Comparison of ENCODE assay signal across 8 mouse cellular contexts in genomic region chr7:19118028-19118771, GRCm38 (mm10). TPM values are rescaled to one million over a fixed set of nuclear protein-coding genes. Genes with fewer than 3 reads are reported as not detected.
DNase-seq lines count a peak whose midpoint lies in the region; ATAC-seq and TF ChIP-seq lines count a peak whose summit lies in the region.

Gm4969 (minus strand) TSS chr7:19118368.

- no peak within 1 kb of the TSS for H3K9ac ChIP-seq in ES-Bruce4 (ENCODE audit: low read depth, poor library complexity, severe bottlenecking)
- H3K9ac ChIP-seq in forebrain, embryonic 11.5 days (ENCODE audit: low read length) = no peak within 1 kb of the TSS
- H3K9ac ChIP-seq in hindbrain, embryonic 12.5 days = no peak within 1 kb of the TSS

- TF ChIP-seq CTCF in ES-Bruce4 (IDR thresholded peaks at IDR 0.05; ENCODE audit: low read depth, low read length) = peak; percentile 75

- WGBS in forebrain, embryonic 11.5 days = 18% methylated on average over 64 of the region's 64 CpGs
- WGBS in hindbrain, embryonic 12.5 days = 17% methylated on average over 64 of the region's 64 CpGs

- peak; percentile 62 for DNase-seq in adrenal gland, postnatal 25 days
- DNase-seq in forebrain, embryonic 11.5 days (ENCODE audit: low spot score) = peak; percentile 84
- DNase-seq in layer of hippocampus, postnatal 36 days = peak; percentile 40 to 50
- peak; percentile 53 for DNase-seq in lung, postnatal 14 days
- peak; percentile 62 for DNase-seq in right cerebral cortex, adult 18-20 months

- no peaks in the 10 kb centered on the region for H3K36me3 ChIP-seq in ES-Bruce4 (ENCODE audit: control insufficient read depth, insufficient read depth, low read length, poor library complexity, severe bottlenecking)
- H3K36me3 ChIP-seq in forebrain, embryonic 11.5 days (ENCODE audit: control insufficient read depth, insufficient read depth, low read length) = no peaks in the 10 kb centered on the region
- no peaks in the 10 kb centered on the region for H3K36me3 ChIP-seq in hindbrain, embryonic 12.5 days

- H3K4me3 ChIP-seq in ES-Bruce4 (ENCODE audit: low read depth, low read length) = no peak within 1 kb of the TSS
- peak within 1 kb of the TSS; percentile 12; the same call in 1 of the 2 replicates for H3K4me3 ChIP-seq in forebrain, embryonic 11.5 days (ENCODE audit: low read depth, low read length)
- peak within 1 kb of the TSS; percentile 16 for H3K4me3 ChIP-seq in hindbrain, embryonic 12.5 days

- no peak within 1 kb of the TSS for H3K27ac ChIP-seq in ES-Bruce4 (ENCODE audit: insufficient read depth, low read length)
- no peak within 1 kb of the TSS for H3K27ac ChIP-seq in forebrain, embryonic 11.5 days (ENCODE audit: low read depth, low read length)
- no peak within 1 kb of the TSS for H3K27ac ChIP-seq in hindbrain, embryonic 12.5 days

- TF ChIP-seq EP300 in ES-Bruce4 (IDR thresholded peaks at IDR 0.05; ENCODE audit: insufficient read depth, low read depth, low read length) = peak; percentile 61; the same call in 1 of the 2 replicates

- H3K4me1 ChIP-seq in ES-Bruce4 (ENCODE audit: control insufficient read depth, insufficient read depth, low read length) = no peaks in the 10 kb centered on the region
- peaks cover 7% of the 10 kb centered on the region; the same call in 1 of the 2 replicates for H3K4me1 ChIP-seq in forebrain, embryonic 11.5 days (replicated peaks; ENCODE audit: control insufficient read depth, insufficient read depth, low read length)
- peaks cover 17% of the 10 kb centered on the region for H3K4me1 ChIP-seq in hindbrain, embryonic 12.5 days

- peak within 1 kb of the TSS; percentile 24; the same call in 1 of the 2 replicates for H3K4me2 ChIP-seq in forebrain, embryonic 11.5 days (ENCODE audit: low read depth, low read length, severe bottlenecking)
- peak within 1 kb of the TSS; percentile 48 for H3K4me2 ChIP-seq in hindbrain, embryonic 12.5 days (replicated peaks)

- H3K9me3 ChIP-seq in ES-Bruce4 (replicated peaks; ENCODE audit: control insufficient read depth, insufficient read depth, low read length, poor library complexity, severe bottlenecking) = peaks cover 7% of the 10 kb centered on the region
- peaks cover 11% of the 10 kb centered on the region; the same call in 1 of the 2 replicates for H3K9me3 ChIP-seq in forebrain, embryonic 11.5 days (ENCODE audit: control insufficient read depth, low read length)
- H3K9me3 ChIP-seq in hindbrain, embryonic 12.5 days (replicated peaks) = peaks cover 8% of the 10 kb centered on the region; the same call in 1 of the 2 replicates

- no peak for TF ChIP-seq POLR2A in ES-Bruce4 (IDR thresholded peaks at IDR 0.05; ENCODE audit: insufficient read depth, low read length)

- H3K27me3 ChIP-seq in ES-Bruce4 (ENCODE audit: control insufficient read depth, insufficient read depth, low read length, poor library complexity, severe bottlenecking) = peaks cover 6% of the 10 kb centered on the region
- H3K27me3 ChIP-seq in forebrain, embryonic 11.5 days (ENCODE audit: control insufficient read depth, insufficient read depth, low read length) = peaks cover 6% of the 10 kb centered on the region
- peaks cover 12% of the 10 kb centered on the region; the same call in 1 of the 2 replicates for H3K27me3 ChIP-seq in hindbrain, embryonic 12.5 days

- peak; percentile 42 for ATAC-seq in forebrain, embryonic 11.5 days (replicated peaks; ENCODE audit: low FRiP score)
- peak; percentile 14; the same call in 1 of the 2 replicates for ATAC-seq in hindbrain, embryonic 12.5 days (ENCODE audit: low FRiP score)
- no peak for ATAC-seq in megakaryocyte-erythroid progenitor cell, adult 5-6 weeks (replicated peaks; ENCODE audit: low FRiP score, low TSS enrichment, poor library complexity, severe bottlenecking)

RNA-seq across cellular contexts. Expression of gene Gm4969, which starts in this region (rescaled TPM):
- 0.43 and 0.46 TPM in 2 replicates for polyA plus RNA-seq in ES-Bruce4 (2011; ENCODE audit: insufficient read depth, insufficient read length, low read depth, missing spikeins)
- total RNA-seq in adrenal gland, postnatal 25 days (2021) = 0.09 TPM in 1 of 2 replicates, not detected in the other
- polyA plus RNA-seq in forebrain, embryonic 11.5 days (2014; fragmentation: Nextera tagmentation; extraction: Ambion mirVana) = 1.2 and 1.4 TPM in 2 replicates
- polyA plus RNA-seq in hindbrain, embryonic 12.5 days (2016; fragmentation: Nextera tagmentation; extraction: Ambion mirVana) = 1.8 TPM in 2 replicates
- under 1 TPM; 0.40 to 0.43 TPM for total RNA-seq in layer of hippocampus, postnatal 36 days (2021)
- total RNA-seq in megakaryocyte-erythroid progenitor cell, adult 5-6 weeks (2014; fragmentation: Nextera tagmentation) = 0.22 and 0.35 TPM in 2 replicates
- 0.65 TPM in 1 of 2 replicates, not detected in the other for total RNA-seq in megakaryocyte-erythroid progenitor cell, adult 5-6 weeks (2017)

Comparison
In these comparisons a context has a peak if more than half of its experiments do, and no peak if none do; other contexts are left out.
1. Peak in DNase-seq in adrenal gland, postnatal 25 days; RNA of the gene not detected or under 1 TPM.
2. Peak in DNase-seq in layer of hippocampus, postnatal 36 days; RNA of the gene not detected or under 1 TPM.